Mouse (Mus musculus): ENCODE results near the gene Dazap1.

- peak; percentile 75; the same call in 1 of the 2 replicates for TF ChIP-seq TBP (IDR thresholded peaks at IDR 0.05; ENCODE audit: low read depth, low read length)
- TF ChIP-seq CTCF (IDR thresholded peaks at IDR 0.05 in 2 of 3, conservative IDR thresholded peaks at IDR 0.05 in 1 of 3; ENCODE audit: control insufficient read depth in 1 of 3, insufficient read depth in 1 of 3, low read depth in 2 of 3, low read length in 3 of 3, poor library complexity in 1 of 3, severe bottlenecking in 1 of 3): no peak
- no peak for TF ChIP-seq GATA1 (IDR thresholded peaks at IDR 0.05; ENCODE audit: low read depth, low read length)
These were observed 59.1 kb downstream of the Dazap1 start, which contains the start of gene 2310011J03Rik for GRCm38 (mm10) chr10:80320340-80320760.

Data from MEL (cell line).